Mouse (Mus musculus): ENCODE data around the gene Gltpd2. TPM values are rescaled to one million over a fixed set of nuclear protein-coding genes. Genes with fewer than 3 reads are reported as not detected.
"Not testable (repeated sequence)": the region's sequence is repeated elsewhere in the genome, so short reads cannot be mapped to it uniquely, and the experiment has no call there.

The Gltpd2 gene
- 0.39 and 0.40 TPM in 2 replicates for polyA plus RNA-seq (2015; fragmentation: Nextera tagmentation; extraction: Ambion mirVana)

- H3K36me3 ChIP-seq (ENCODE audit: control insufficient read depth, insufficient read depth, low read length), result no peaks in the 10 kb centered on the region
- no peak within 1 kb of the TSS for H3K27ac ChIP-seq (ENCODE audit: low read depth, low read length)
Observed at GRCm38 (mm10) chr11:70518923-70519322, at the start of gene Gltpd2. Gltpd2 (plus strand) TSS chr11:70519196.

DNA sequence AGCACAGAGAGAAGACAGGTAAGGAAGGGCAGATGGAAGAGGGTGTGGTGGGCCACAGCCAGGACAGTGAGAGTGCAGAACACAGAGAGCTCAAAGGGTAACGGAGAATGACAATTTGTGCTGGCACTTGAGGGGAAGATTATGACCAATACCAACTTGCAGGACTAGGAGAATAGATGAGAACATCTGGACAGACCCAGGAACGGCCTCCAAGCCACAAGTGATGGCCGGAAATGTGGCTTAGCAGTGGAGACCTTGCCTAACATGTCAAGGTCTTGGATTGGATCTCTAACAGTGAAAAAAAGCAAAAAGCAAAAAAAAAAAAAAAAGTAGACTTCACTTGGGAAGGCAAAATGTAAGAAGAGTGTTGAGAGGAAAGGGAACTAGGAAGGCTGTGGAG, 49.2 kb upstream of the Gltpd2 start:
- Histone ChIP-seq H3K27me3 (replicated peaks; ENCODE audit: control insufficient read depth, insufficient read depth, low read length) (no peaks in the 10 kb centered on the region; the same call in 1 of the 2 replicates), H3K4me3 (ENCODE audit: low read length) (no peak overlapping the region), H3K4me1 (ENCODE audit: control insufficient read depth, insufficient read depth, low read depth, low read length) (0 out of 2 replicates have a peak, but pooled peaks cover 5% of the 10 kb centered on the region), H3K27ac (ENCODE audit: low read depth, low read length) (no peak overlapping the region), H3K9ac (ENCODE audit: low read depth, low read length) (no peak overlapping the region), H3K9me3 (ENCODE audit: control insufficient read depth, low read length) (no peaks in the 10 kb centered on the region), H3K36me3 (ENCODE audit: control insufficient read depth, insufficient read depth, low read length) (no peaks in the 10 kb centered on the region), H3K4me2 (ENCODE audit: low read length) (no peak overlapping the region)
- 88% methylated on average over 3 of the region's 3 CpGs for WGBS
- ATAC-seq, result no peak

More at GRCm38 (mm10) chr11:70518923-70519322, at the start of gene Gltpd2:
- no peak for ATAC-seq
- Histone ChIP-seq H3K9ac (ENCODE audit: low read depth, low read length) (peak within 1 kb of the TSS; percentile 39), H3K4me1 (ENCODE audit: control insufficient read depth, insufficient read depth, low read depth, low read length) (peaks cover 2% of the 10 kb centered on the region; the same call in 1 of the 2 replicates), H3K4me3 (ENCODE audit: low read length) (peak within 1 kb of the TSS; percentile 23), H3K4me2 (ENCODE audit: low read length) (peak within 1 kb of the TSS; percentile 38), H3K27me3 (replicated peaks; ENCODE audit: control insufficient read depth, insufficient read depth, low read length) (peaks cover 3% of the 10 kb centered on the region; the same call in 1 of the 2 replicates), H3K9me3 (ENCODE audit: control insufficient read depth, low read length) (no peaks in the 10 kb centered on the region)
- 80% methylated on average over 10 of the region's 10 CpGs for WGBS

DNA sequence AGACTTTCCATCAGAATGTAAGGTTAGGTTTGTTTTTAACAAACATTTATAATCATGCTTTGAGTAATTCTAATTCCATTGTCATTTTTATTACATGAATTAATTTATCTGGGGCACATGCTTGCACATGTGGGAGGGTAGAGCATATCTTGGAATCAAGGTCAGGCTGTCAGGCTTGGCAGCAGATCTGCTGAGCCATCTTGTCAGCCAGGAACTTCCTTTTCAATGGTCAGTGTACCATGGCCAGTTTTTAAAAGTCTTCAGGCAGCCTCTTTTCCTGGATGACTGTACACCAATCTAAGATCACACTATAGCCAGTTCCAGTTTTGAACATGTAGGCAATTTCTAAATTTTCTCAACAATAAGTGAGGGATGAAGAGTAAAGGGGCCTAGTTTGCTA, 46.3 kb upstream of the Gltpd2 start:
- Histone ChIP-seq H3K9me3 (ENCODE audit: control insufficient read depth, low read length) (no peaks in the 10 kb centered on the region), H3K27ac (ENCODE audit: low read depth, low read length) (no peak overlapping the region)

GRCm38 (mm10) chr11:70473291-70473690, 45.7 kb upstream of the Gltpd2 start:
- not testable (repeated sequence) for H3K36me3 ChIP-seq (ENCODE audit: control insufficient read depth, insufficient read depth, low read length); H3K27me3 ChIP-seq (replicated peaks; ENCODE audit: control insufficient read depth, insufficient read depth, low read length); H3K4me3 ChIP-seq (ENCODE audit: low read length); H3K9ac ChIP-seq (ENCODE audit: low read depth, low read length); H3K4me2 ChIP-seq (ENCODE audit: low read length); H3K9me3 ChIP-seq (ENCODE audit: control insufficient read depth, low read length); ATAC-seq; H3K27ac ChIP-seq (ENCODE audit: low read depth, low read length); H3K4me1 ChIP-seq (ENCODE audit: control insufficient read depth, insufficient read depth, low read depth, low read length)
- WGBS, result 87% methylated on average over 5 of the region's 5 CpGs

More for the DNA sequence above, 46.3 kb upstream of the Gltpd2 start:
- no peak for ATAC-seq
- Histone ChIP-seq H3K4me1 (ENCODE audit: control insufficient read depth, insufficient read depth, low read depth, low read length) (no peaks in the 10 kb centered on the region), H3K4me3 (ENCODE audit: low read length) (no peak overlapping the region), H3K36me3 (ENCODE audit: control insufficient read depth, insufficient read depth, low read length) (no peaks in the 10 kb centered on the region), H3K4me2 (ENCODE audit: low read length) (no peak overlapping the region), H3K9ac (ENCODE audit: low read depth, low read length) (no peak overlapping the region), H3K27me3 (replicated peaks; ENCODE audit: control insufficient read depth, insufficient read depth, low read length) (no peaks in the 10 kb centered on the region)

DNA sequence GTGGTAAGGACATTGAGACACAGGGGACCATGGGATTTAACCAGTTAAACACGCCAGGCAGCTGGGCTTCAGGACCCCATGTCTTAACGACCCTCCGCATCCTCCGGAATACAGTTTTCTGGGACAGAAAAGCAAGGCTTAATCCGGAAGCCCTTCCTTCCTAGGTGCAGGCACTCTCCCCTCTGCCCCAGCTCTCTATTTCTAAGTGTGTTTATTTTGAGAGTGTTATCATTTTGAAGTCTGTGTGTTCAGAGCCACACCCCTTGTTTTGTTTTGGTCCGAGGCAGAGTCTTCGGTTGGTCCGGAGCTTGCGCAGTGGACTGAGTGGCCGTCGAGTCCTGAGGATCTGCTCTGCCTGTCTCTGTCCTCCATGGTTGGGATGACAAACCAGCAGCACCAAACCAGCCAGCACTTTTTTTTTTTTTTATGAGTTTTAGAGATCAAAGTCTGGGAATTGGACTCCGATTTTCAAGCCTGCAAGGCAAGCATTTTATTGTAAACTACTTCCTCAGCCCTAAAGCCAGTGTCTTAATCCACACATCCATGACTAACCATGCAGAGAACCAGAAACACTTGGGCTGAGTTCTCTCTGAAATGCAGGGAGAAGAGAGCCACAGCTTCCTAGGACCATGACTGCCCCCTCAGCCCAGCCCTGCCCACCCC, 44.0 kb upstream of the Gltpd2 start:
- H3K9me3 ChIP-seq (ENCODE audit: control insufficient read depth, low read length), result no peaks in the 10 kb centered on the region
- no peaks in the 10 kb centered on the region for H3K4me1 ChIP-seq (ENCODE audit: control insufficient read depth, insufficient read depth, low read depth, low read length)
- ATAC-seq, result no peak
- no peak overlapping the region for H3K4me3 ChIP-seq (ENCODE audit: low read length)
- no peaks in the 10 kb centered on the region for H3K27me3 ChIP-seq (replicated peaks; ENCODE audit: control insufficient read depth, insufficient read depth, low read length)
- H3K27ac ChIP-seq (ENCODE audit: low read depth, low read length), result no peak overlapping the region
- 80% methylated on average over 12 of the region's 12 CpGs for WGBS
- no peak overlapping the region for H3K4me2 ChIP-seq (ENCODE audit: low read length)
- no peak overlapping the region for H3K9ac ChIP-seq (ENCODE audit: low read depth, low read length)
- H3K36me3 ChIP-seq (ENCODE audit: control insufficient read depth, insufficient read depth, low read length), result no peaks in the 10 kb centered on the region

GRCm38 (mm10) chr11:70485498-70485897, 33.5 kb upstream of the Gltpd2 start:
- Histone ChIP-seq H3K36me3 (ENCODE audit: control insufficient read depth, insufficient read depth, low read length) (no peaks in the 10 kb centered on the region), H3K9me3 (ENCODE audit: control insufficient read depth, low read length) (no peaks in the 10 kb centered on the region), H3K9ac (ENCODE audit: low read depth, low read length) (no peak overlapping the region), H3K4me1 (ENCODE audit: control insufficient read depth, insufficient read depth, low read depth, low read length) (no peaks in the 10 kb centered on the region), H3K4me3 (ENCODE audit: low read length) (no peak overlapping the region), H3K27ac (ENCODE audit: low read depth, low read length) (no peak overlapping the region), H3K4me2 (ENCODE audit: low read length) (no peak overlapping the region), H3K27me3 (replicated peaks; ENCODE audit: control insufficient read depth, insufficient read depth, low read length) (no peaks in the 10 kb centered on the region)
- no peak for ATAC-seq
- 60% methylated on average over 2 of the region's 2 CpGs for WGBS

- Histone ChIP-seq H3K4me3 (ENCODE audit: low read length) (no peak overlapping the region), H3K27me3 (replicated peaks; ENCODE audit: control insufficient read depth, insufficient read depth, low read length) (no peaks in the 10 kb centered on the region), H3K36me3 (ENCODE audit: control insufficient read depth, insufficient read depth, low read length) (no peaks in the 10 kb centered on the region), H3K9ac (ENCODE audit: low read depth, low read length) (no peak overlapping the region), H3K27ac (ENCODE audit: low read depth, low read length) (no peak overlapping the region), H3K4me1 (ENCODE audit: control insufficient read depth, insufficient read depth, low read depth, low read length) (no peaks in the 10 kb centered on the region), H3K9me3 (ENCODE audit: control insufficient read depth, low read length) (no peaks in the 10 kb centered on the region), H3K4me2 (ENCODE audit: low read length) (no peak overlapping the region)
- no peak for ATAC-seq
- WGBS, result 43% methylated on average over 4 of the region's 4 CpGs
Observed at GRCm38 (mm10) chr11:70487816-70488215, 31.2 kb upstream of the Gltpd2 start.

DNA sequence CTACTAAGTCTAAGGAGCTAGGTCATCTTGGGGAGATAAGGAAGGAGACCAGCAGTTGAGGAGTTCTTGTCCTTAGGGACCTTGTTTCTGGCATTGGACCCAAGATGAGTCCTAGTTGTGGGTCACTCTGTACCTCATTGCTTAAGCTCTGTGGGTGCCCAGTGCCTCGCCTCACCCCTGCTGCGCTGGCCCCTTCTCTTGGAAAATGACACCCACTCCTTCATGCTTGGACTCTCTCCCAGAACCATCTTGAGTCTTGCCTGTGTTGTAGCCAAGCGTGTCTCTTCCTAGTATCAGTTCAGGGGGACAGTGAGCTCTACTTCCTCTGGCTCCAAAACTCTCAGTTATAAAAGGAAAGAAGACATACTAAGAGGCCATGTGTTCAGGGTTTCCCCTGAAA, 29.9 kb upstream of the Gltpd2 start:
- 82% methylated on average over 3 of the region's 3 CpGs for WGBS
- H3K36me3 ChIP-seq (ENCODE audit: control insufficient read depth, insufficient read depth, low read length), result no peaks in the 10 kb centered on the region
- no peak overlapping the region for H3K4me3 ChIP-seq (ENCODE audit: low read length)
- H3K27ac ChIP-seq (ENCODE audit: low read depth, low read length), result no peak overlapping the region
- no peaks in the 10 kb centered on the region for H3K4me1 ChIP-seq (ENCODE audit: control insufficient read depth, insufficient read depth, low read depth, low read length)
- no peak overlapping the region for H3K4me2 ChIP-seq (ENCODE audit: low read length)
- no peak overlapping the region for H3K9ac ChIP-seq (ENCODE audit: low read depth, low read length)
- H3K9me3 ChIP-seq (ENCODE audit: control insufficient read depth, low read length), result no peaks in the 10 kb centered on the region
- H3K27me3 ChIP-seq (replicated peaks; ENCODE audit: control insufficient read depth, insufficient read depth, low read length), result no peaks in the 10 kb centered on the region
- no peak for ATAC-seq

DNA sequence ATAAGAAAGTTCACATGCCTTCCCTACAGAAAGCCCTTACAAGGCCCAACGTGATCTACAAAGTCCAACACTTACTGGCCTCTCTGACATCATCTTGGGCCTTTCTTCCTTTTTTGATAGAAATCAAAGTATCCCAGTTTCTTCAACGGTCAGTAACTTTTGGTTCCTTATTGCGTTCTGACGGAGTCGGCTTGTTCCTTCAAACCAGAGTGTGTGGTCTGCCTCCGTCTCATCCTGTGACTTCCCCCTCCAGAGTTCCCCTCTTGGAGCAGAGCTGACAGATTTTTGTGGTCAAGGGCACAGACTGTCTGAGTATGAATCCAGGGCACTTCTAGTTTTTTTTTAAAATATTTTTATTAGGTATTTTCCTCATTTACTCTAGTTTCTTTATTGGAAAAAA, 29.3 kb upstream of the Gltpd2 start:
- Histone ChIP-seq H3K27me3 (replicated peaks; ENCODE audit: control insufficient read depth, insufficient read depth, low read length) (no peaks in the 10 kb centered on the region), H3K36me3 (ENCODE audit: control insufficient read depth, insufficient read depth, low read length) (no peaks in the 10 kb centered on the region), H3K27ac (ENCODE audit: low read depth, low read length) (no peak overlapping the region), H3K4me1 (ENCODE audit: control insufficient read depth, insufficient read depth, low read depth, low read length) (no peaks in the 10 kb centered on the region), H3K4me3 (ENCODE audit: low read length) (no peak overlapping the region), H3K4me2 (ENCODE audit: low read length) (no peak overlapping the region), H3K9me3 (ENCODE audit: control insufficient read depth, low read length) (no peaks in the 10 kb centered on the region), H3K9ac (ENCODE audit: low read depth, low read length) (no peak overlapping the region)
- ATAC-seq, result no peak
- WGBS, result 89% methylated on average over 6 of the region's 6 CpGs

Data from hindbrain, embryonic 16.5 days (tissue).